Mouse (Mus musculus) stomach, postnatal 0 days (tissue): ENCODE data around the gene Ttc23.

ENCODE experiments used
- CTCF ChIP-seq: IDR thresholded peaks from 2 replicates; pipeline ENCODE4 v1.5.1; 2016; ENCODE audit warnings: antibody characterized with exemption, low read depth, mild to moderate bottlenecking, moderate library complexity
- EP300 ChIP-seq: optimal IDR thresholded peaks from 2 replicates; pipeline ENCODE3; 2016; ENCODE audit warnings: antibody characterized with exemption

DNA sequence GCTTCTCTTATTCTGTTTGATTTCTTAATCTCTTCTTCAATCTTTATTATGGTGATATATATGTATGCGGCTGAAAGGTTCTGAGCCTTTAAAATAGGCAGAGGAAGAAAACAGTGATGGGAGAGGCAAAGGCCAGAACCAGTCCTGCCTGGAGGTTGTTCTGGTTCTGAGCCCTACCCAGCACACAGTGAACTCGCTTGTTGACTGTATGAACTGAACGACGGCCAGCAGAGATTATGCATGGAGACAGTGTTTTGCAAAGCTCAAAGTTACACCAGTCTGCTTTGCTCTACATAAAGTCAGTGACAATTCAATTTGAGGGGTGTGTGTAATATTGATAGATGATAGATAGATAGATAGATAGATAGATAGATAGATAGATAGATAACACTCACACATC lies 52.1 kb downstream of the Ttc23 start:
- TF ChIP-seq CTCF = no peak
- TF ChIP-seq EP300 = no peak
